Mouse (Mus musculus) testis, adult 2 months (tissue): ENCODE measurements at regions not wholly inside any gene's neighbourhood (a gene's known extent, or its start where the extent isn't known, plus 50 kb on each side); places are given as distances from the start of the nearest gene placed in this dataset.

ENCODE experiments used
- H3K27ac ChIP-seq: fragments of 200-500 bp; 2 replicates; pipeline ENCODE4 v1.5.1; 2012; ENCODE audit warnings: low read depth, low read length; ENCODE audit not compliant: control insufficient read depth, insufficient read depth
- H3K27me3 ChIP-seq: fragments of 200-500 bp; 2 replicates; pipeline ENCODE4 v1.6.1; 2012; ENCODE audit warnings: mild to moderate bottlenecking, low read length, moderate library complexity; ENCODE audit not compliant: control insufficient read depth, insufficient read depth
- H3K36me3 ChIP-seq: fragments of 200-500 bp; 2 replicates; pipeline ENCODE4 v1.6.1; 2012; ENCODE audit warnings: mild to moderate bottlenecking, low read length; ENCODE audit not compliant: control insufficient read depth, insufficient read depth
- H3K4me1 ChIP-seq: fragments of 200-500 bp; 2 replicates; pipeline ENCODE4 v1.6.1; 2012; ENCODE audit warnings: low read length; ENCODE audit not compliant: control insufficient read depth, insufficient read depth
- H3K4me3 ChIP-seq: fragments of 200-500 bp; 2 replicates; pipeline ENCODE4 v1.5.1; 2012; ENCODE audit warnings: low read depth, mild to moderate bottlenecking, low read length, moderate library complexity, mixed read lengths; ENCODE audit not compliant: control insufficient read depth
- CTCF ChIP-seq: fragments of 200-500 bp; IDR thresholded peaks from 2 replicates; pipeline ENCODE4 v1.5.1; 2012; ENCODE audit warnings: low read depth, mild to moderate bottlenecking, inconsistent platforms, low read length, moderate library complexity; ENCODE audit not compliant: control insufficient read depth, insufficient read depth, insufficient replicate concordance
- POLR2A ChIP-seq: fragments of 200-500 bp; IDR thresholded peaks from 2 replicates; pipeline ENCODE4 v1.6.1; 2012; ENCODE audit warnings: low read depth, mild to moderate bottlenecking, inconsistent platforms, low read length, moderate library complexity; ENCODE audit not compliant: control insufficient read depth

DNA sequence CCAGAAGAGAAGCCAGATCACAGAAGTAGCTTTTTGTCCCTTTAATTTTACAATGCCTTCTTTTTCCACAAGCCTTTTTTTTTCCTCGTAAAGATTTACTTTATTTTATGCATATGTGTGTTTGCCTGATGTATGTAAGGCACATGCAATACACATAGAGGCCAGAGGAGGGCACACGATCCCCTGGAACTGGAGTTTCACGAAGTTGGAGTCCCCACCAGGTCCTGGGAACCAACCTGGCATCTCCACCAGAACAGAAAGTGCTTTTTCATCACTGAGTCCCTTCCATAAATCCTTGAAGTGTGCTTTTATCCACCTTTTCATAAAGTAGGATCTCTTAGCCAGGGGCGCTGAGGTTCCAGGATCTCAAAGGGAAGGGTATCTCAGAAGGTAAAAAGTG, 152.8 kb downstream of the Gm45692 start:
- Histone ChIP-seq H3K36me3 (no peaks in the 10 kb centered on the region), H3K4me1 (no peaks in the 10 kb centered on the region; the same call in 1 of the 2 replicates), H3K27me3 (no peaks in the 10 kb centered on the region), H3K4me3 (no peak overlapping the region), H3K27ac (no peak overlapping the region)
- TF ChIP-seq CTCF: no peak; the same call in 1 of the 2 replicates
- no peak for TF ChIP-seq POLR2A

DNA sequence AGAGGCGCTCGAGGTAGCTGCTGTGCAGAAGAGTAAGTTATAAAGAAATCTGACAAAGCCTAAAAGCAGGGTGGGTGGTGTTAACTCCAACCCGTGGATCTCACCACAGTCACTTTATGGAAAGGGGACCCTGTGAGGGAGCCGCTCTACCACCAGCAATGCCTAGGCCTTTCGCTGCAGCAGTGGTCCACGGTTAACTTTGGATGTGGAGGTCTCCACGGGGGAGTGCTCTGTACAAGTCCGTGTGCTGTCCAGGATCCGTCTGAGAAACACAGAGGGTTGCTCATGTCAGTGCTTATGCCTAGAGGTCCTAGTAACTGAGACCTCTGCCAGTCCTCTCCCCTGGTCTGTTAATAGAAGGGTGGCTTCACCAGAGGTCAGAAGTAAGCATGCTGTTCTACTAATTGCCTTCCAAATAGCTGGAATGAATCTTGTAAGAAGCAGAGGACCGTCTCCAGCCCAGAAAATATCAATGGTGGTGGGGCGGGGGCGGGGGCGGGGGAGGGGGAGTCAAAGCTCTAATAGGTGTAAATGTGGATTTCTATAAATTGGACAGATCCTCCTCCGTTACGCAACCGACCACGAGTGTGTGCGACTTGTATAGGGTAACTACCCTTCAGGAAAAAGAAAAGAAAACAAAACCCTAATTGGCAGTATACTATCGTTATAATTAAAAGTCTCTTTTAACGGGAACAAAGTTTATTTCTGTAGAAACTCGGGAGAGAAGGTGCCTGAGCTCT, 153.5 kb downstream of the Gm45692 start:
- Histone ChIP-seq H3K36me3 (no peaks in the 10 kb centered on the region), H3K27ac (no peak overlapping the region), H3K27me3 (no peaks in the 10 kb centered on the region), H3K4me1 (no peaks in the 10 kb centered on the region; the same call in 1 of the 2 replicates), H3K4me3 (no peak overlapping the region)
- TF ChIP-seq CTCF: no peak

GRCm38 (mm10) chr8:26273415-26273760, 154.1 kb downstream of the Gm45692 start:
- no peak for TF ChIP-seq POLR2A
- no peak for TF ChIP-seq CTCF
- Histone ChIP-seq H3K27me3 (no peaks in the 10 kb centered on the region), H3K4me3 (no peak overlapping the region), H3K27ac (no peak overlapping the region), H3K36me3 (no peaks in the 10 kb centered on the region), H3K4me1 (no peaks in the 10 kb centered on the region; the same call in 1 of the 2 replicates)

- no peaks in the 10 kb centered on the region; the same call in 1 of the 2 replicates for H3K4me1 ChIP-seq
- TF ChIP-seq CTCF (no peak), POLR2A (no peak)
- H3K27ac ChIP-seq: no peak overlapping the region
- no peaks in the 10 kb centered on the region for H3K27me3 ChIP-seq
- no peak overlapping the region for H3K4me3 ChIP-seq
- H3K36me3 ChIP-seq: no peaks in the 10 kb centered on the region
Observed at GRCm38 (mm10) chr8:26273792-26274191, 154.5 kb downstream of the Gm45692 start.

DNA sequence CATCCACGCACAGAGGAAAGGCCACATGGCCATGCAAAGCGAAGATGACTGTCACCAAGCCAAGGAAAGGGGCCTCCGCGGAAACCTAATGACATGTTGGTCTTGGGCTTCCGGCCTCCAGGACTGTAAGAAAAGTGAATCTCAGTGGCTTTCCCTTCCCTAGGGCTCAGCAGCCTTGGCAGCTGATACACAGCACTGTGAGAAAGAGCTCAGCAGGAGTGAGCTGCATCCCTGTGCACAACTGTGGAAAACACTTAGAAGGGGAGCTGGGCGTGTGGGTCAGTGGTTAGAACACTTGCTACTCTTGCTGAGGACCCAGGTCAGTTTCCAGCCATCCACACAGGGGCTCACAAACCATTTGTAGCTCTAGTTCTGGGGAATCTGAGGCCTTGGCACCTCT, 155.1 kb downstream of the Gm45692 start:
- H3K27ac ChIP-seq: no peak overlapping the region
- H3K36me3 ChIP-seq: no peaks in the 10 kb centered on the region
- H3K4me1 ChIP-seq: no peaks in the 10 kb centered on the region; the same call in 1 of the 2 replicates
- TF ChIP-seq POLR2A (no peak), CTCF (no peak)
- H3K27me3 ChIP-seq: no peaks in the 10 kb centered on the region
- no peak overlapping the region for H3K4me3 ChIP-seq

DNA sequence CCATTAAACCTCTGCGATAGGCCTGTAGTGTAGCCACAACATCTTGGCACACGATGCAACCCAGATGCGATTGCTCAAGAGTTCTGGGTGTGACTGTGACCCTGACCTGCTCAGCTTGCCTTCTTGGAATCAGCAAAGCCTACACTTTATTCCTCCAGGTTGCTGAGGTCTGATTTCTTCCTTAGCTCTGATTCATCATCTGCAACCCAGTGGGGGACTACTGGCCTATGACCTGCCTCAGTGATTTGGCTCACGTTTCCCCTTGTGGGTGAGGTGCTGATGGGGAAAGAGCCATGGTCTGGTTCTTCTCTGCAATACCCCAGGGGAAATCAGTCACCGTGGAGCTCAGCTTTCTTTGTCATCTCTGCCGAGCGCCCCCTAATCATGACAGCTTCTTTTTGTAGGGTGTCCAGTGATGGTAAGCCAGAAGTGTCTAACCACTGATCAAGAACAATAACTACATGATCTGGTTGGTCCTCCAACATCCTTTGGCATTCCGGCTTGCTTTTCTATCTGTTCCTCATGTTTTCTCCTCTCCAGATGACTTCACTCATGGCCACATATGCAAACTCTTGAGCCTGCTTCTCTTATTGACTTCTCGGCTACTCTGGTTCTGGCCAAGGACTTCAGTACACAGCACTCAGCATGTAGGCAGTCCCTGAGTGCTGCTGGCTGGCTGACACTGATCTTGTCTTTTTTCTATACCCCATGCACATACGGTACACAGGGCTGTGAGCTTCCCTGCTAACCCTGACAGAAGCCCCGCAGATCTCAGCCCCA, 163.0 kb downstream of the Gm45692 start:
- no peaks in the 10 kb centered on the region for H3K27me3 ChIP-seq
- no peaks in the 10 kb centered on the region for H3K36me3 ChIP-seq
- no peak overlapping the region for H3K27ac ChIP-seq
- H3K4me3 ChIP-seq: no peak overlapping the region
- H3K4me1 ChIP-seq: no peaks in the 10 kb centered on the region
- no peak for TF ChIP-seq POLR2A
- TF ChIP-seq CTCF: no peak

DNA sequence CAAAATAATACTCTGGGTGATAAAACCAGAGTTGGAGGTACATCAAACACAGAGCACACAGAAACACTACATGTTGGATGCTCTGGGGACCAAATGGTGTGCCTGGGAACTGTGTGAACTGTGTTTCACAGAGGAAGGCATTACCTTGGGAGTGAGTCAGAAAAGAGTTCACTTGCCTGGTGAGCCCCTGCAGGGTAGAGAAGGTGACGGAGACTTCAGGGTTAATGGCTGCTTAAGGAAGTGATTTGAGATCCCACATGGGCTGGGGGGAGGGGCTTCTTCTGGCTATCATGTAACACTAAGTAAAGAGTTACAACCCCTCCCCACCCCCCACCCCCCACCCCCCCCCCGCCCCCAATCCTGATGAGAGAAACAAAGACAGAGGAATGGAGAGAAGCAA, 164.6 kb downstream of the Gm45692 start:
- H3K4me1 ChIP-seq: no peaks in the 10 kb centered on the region
- H3K4me3 ChIP-seq: no peak overlapping the region
- no peaks in the 10 kb centered on the region for H3K36me3 ChIP-seq
- no peak overlapping the region for H3K27ac ChIP-seq
- TF ChIP-seq CTCF (no peak), POLR2A (no peak)
- no peaks in the 10 kb centered on the region for H3K27me3 ChIP-seq
